In genomic region chrX:68678815-68679486, GRCm38 (mm10) we compare ENCODE assay signal across 8 mouse cellular contexts. TPM values are rescaled to one million over a fixed set of nuclear protein-coding genes. Genes with fewer than 3 reads are reported as not detected.
DNase-seq lines count a peak whose midpoint lies in the region; ATAC-seq lines count a peak whose summit lies in the region.

No protein-coding gene starts in this region.

- peak; percentile 10 for DNase-seq in ovary, postnatal 14 days (ENCODE audit: low spot score)
- DNase-seq in ovary, postnatal 36 days (ENCODE audit: low spot score) = no peak
- DNase-seq in R1 (ENCODE audit: low read depth, low spot score) = peak; percentile 61
- no peak for DNase-seq in embryonic facial prominence, embryonic 10.5 days (ENCODE audit: low spot score)
- peak; percentile 40 to 48 for DNase-seq in heart, postnatal 14 days
- DNase-seq in midbrain, embryonic 14.5 days = peak; percentile 57
- DNase-seq in right cerebral cortex, postnatal 36 days (ENCODE audit: low spot score in 2 of 2) = no peak

- peak overlapping the region; percentile 91 for H3K9ac ChIP-seq in limb, embryonic 13.5 days
- H3K9ac ChIP-seq in midbrain, embryonic 14.5 days (replicated peaks; ENCODE audit: low read length) = peak overlapping the region; percentile 79

- no peak; the same call in 1 of the 2 replicates for ATAC-seq in limb, embryonic 13.5 days (ENCODE audit: low FRiP score, low read depth)
- ATAC-seq in midbrain, embryonic 14.5 days (ENCODE audit: low FRiP score, low TSS enrichment) = peak; percentile 3; the same call in 1 of the 2 replicates

- intact Hi-C loops in heart, postnatal 14 days (cut with DNase I) = no loop called here

- no peaks in the 10 kb centered on the region for H3K27me3 ChIP-seq in embryonic facial prominence, embryonic 10.5 days (replicated peaks; ENCODE audit: low read depth, poor library complexity, severe bottlenecking)
- H3K27me3 ChIP-seq in limb, embryonic 13.5 days = no peaks in the 10 kb centered on the region
- no peaks in the 10 kb centered on the region for H3K27me3 ChIP-seq in midbrain, embryonic 14.5 days (ENCODE audit: control insufficient read depth, insufficient read depth, low read length)

- peak overlapping the region; percentile 76 for H3K4me3 ChIP-seq in embryonic facial prominence, embryonic 10.5 days
- H3K4me3 ChIP-seq in limb, embryonic 13.5 days = peak overlapping the region; percentile 70
- H3K4me3 ChIP-seq in midbrain, embryonic 14.5 days (replicated peaks; ENCODE audit: low read depth, low read length) = peak overlapping the region; percentile 61

- H3K36me3 ChIP-seq in embryonic facial prominence, embryonic 10.5 days (replicated peaks) = no peaks in the 10 kb centered on the region
- no peaks in the 10 kb centered on the region for H3K36me3 ChIP-seq in limb, embryonic 13.5 days
- H3K36me3 ChIP-seq in midbrain, embryonic 14.5 days (ENCODE audit: control insufficient read depth, insufficient read depth, low read length) = no peaks in the 10 kb centered on the region

- H3K27ac ChIP-seq in embryonic facial prominence, embryonic 10.5 days (replicated peaks) = peak overlapping the region; percentile 94
- H3K27ac ChIP-seq in limb, embryonic 13.5 days = peak overlapping the region; percentile 93
- peak overlapping the region; percentile 89 for H3K27ac ChIP-seq in midbrain, embryonic 14.5 days (replicated peaks; ENCODE audit: low read depth, low read length)

- peak overlapping the region; percentile 56 for H3K4me2 ChIP-seq in limb, embryonic 13.5 days (replicated peaks)
- H3K4me2 ChIP-seq in midbrain, embryonic 14.5 days (ENCODE audit: low read length) = peak overlapping the region; percentile 55

- 19% methylated on average over 67 of the region's 67 CpGs for WGBS in embryonic facial prominence, embryonic 10.5 days
- 21% methylated on average over 49 of the region's 67 CpGs for WGBS in limb, embryonic 13.5 days
- 25% methylated on average over 36 of the region's 67 CpGs for WGBS in midbrain, embryonic 14.5 days

- H3K9me3 ChIP-seq in embryonic facial prominence, embryonic 10.5 days = 0 out of 2 replicates have a peak, but pooled peaks cover 4% of the 10 kb centered on the region
- no peaks in the 10 kb centered on the region for H3K9me3 ChIP-seq in limb, embryonic 13.5 days
- H3K9me3 ChIP-seq in midbrain, embryonic 14.5 days (ENCODE audit: control insufficient read depth, low read length) = no peaks in the 10 kb centered on the region

- no peaks in the 10 kb centered on the region for H3K4me1 ChIP-seq in embryonic facial prominence, embryonic 10.5 days
- no peaks in the 10 kb centered on the region for H3K4me1 ChIP-seq in limb, embryonic 13.5 days
- no peaks in the 10 kb centered on the region for H3K4me1 ChIP-seq in midbrain, embryonic 14.5 days (ENCODE audit: control insufficient read depth, insufficient read depth, low read length)

RNA-seq across cellular contexts. Expression of gene Fmr1, which starts 0.6 kb away (rescaled TPM):
- 65.6 and 66.7 TPM in 2 replicates for polyA plus RNA-seq in embryonic facial prominence, embryonic 10.5 days (2016; fragmentation: Nextera tagmentation; extraction: Ambion mirVana)
- total RNA-seq in heart, postnatal 14 days (2021) = 10 to 100 TPM; 16.1 to 19.5 TPM
- 68.5 and 71.9 TPM in 2 replicates for polyA plus RNA-seq in limb, embryonic 13.5 days (2015; fragmentation: Nextera tagmentation; extraction: Ambion mirVana)
- polyA plus RNA-seq in midbrain, embryonic 14.5 days (2014; fragmentation: Nextera tagmentation; extraction: Ambion mirVana) = 43.1 and 53.9 TPM in 2 replicates

Comparison
In these comparisons a context has a peak if more than half of its experiments do, and no peak if none do; other contexts are left out.
1. DNase-seq: peak in ovary, postnatal 14 days (single experiment), R1 (single experiment), heart, postnatal 14 days (2 of 2) and midbrain, embryonic 14.5 days (single experiment); none in ovary, postnatal 36 days (single experiment), embryonic facial prominence, embryonic 10.5 days (single experiment) and right cerebral cortex, postnatal 36 days (0 of 2).
2. Peak in every context shown above with its lines, with median percentiles within 50 percentile points of each other: H3K27ac ChIP-seq and H3K4me3 ChIP-seq.